Mouse (Mus musculus) CH12.LX (cell line): ENCODE measurements at regions not wholly inside any gene's neighbourhood (a gene's known extent, or its start where the extent isn't known, plus 50 kb on each side); places are given as distances from the start of the nearest gene placed in this dataset.

Source experiments
- DNase-seq: peaks from one replicate; pipeline ENCODE4 v3.0.0-alpha.2; 2013; ENCODE audit errors: extremely low read depth
- H3K27ac ChIP-seq: 2 replicates; pipeline ENCODE4 v1.5.1; 2012; ENCODE audit warnings: low read depth, mild to moderate bottlenecking, control low read depth, moderate library complexity; ENCODE audit not compliant: insufficient read depth
- H3K27me3 ChIP-seq: replicated peaks from 2 replicates; pipeline ENCODE3; 2012; ENCODE audit warnings: inconsistent platforms
- H3K36me3 ChIP-seq, 2 experiments: replicated peaks in 1 of 2; 2 replicates each; pipeline versions ENCODE3 to v1.6.1; 2012; ENCODE audit warnings: inconsistent platforms in 1 of 2, low read length in 1 of 2, mild to moderate bottlenecking in 1 of 2, mixed read lengths in 1 of 2, moderate library complexity in 1 of 2; ENCODE audit not compliant: control insufficient read depth in 1 of 2, insufficient read depth in 1 of 2
- H3K4me1 ChIP-seq, 2 experiments: 2 replicates each; pipeline ENCODE4 v1.6.1; 2012; ENCODE audit warnings: inconsistent platforms in 1 of 2, moderate library complexity in 1 of 2; ENCODE audit not compliant: insufficient read depth in 2 of 2, control insufficient read depth in 1 of 2
- H3K4me2 ChIP-seq: 2 replicates; pipeline ENCODE4 v1.6.1; 2012; ENCODE audit warnings: low read depth, mild to moderate bottlenecking, control low read depth; ENCODE audit not compliant: poor library complexity, insufficient read depth, severe bottlenecking
- H3K4me3 ChIP-seq, 3 experiments: fragments of 150-350 bp in 1 of 3; sonication (generic) in 1 of 3; replicated peaks in 1 of 3; 2 replicates each; pipeline versions ENCODE3 to v1.5.1; 2011 to 2012; ENCODE audit warnings: low read depth in 2 of 3, low read length in 2 of 3, mild to moderate bottlenecking in 2 of 3, moderate library complexity in 2 of 3, control low read depth in 1 of 3, improper control_type of control experiment in 1 of 3, inconsistent platforms in 1 of 3, mixed read lengths in 1 of 3; ENCODE audit not compliant: poor library complexity in 1 of 3
- H3K79me2 ChIP-seq: replicated peaks from 2 replicates; pipeline ENCODE4 v1.6.1; 2012; ENCODE audit warnings: mild to moderate bottlenecking, moderate library complexity; ENCODE audit not compliant: control insufficient read depth, poor library complexity, insufficient read depth, severe bottlenecking; ENCODE audit errors: extremely low read depth
- H3K9ac ChIP-seq: 2 replicates; pipeline ENCODE4 v1.6.1; 2012; ENCODE audit warnings: low read depth, mild to moderate bottlenecking, control low read depth, moderate library complexity; ENCODE audit not compliant: insufficient read depth
- H3K9me3 ChIP-seq: replicated peaks from 2 replicates; pipeline ENCODE3; 2012; ENCODE audit warnings: low read length, inconsistent platforms, mixed read lengths
- BHLHE40 ChIP-seq: IDR thresholded peaks from 2 replicates; pipeline ENCODE4 v1.6.1; 2011; ENCODE audit warnings: mild to moderate bottlenecking, low read depth, low read length, improper control_type of control experiment
- CHD1 ChIP-seq: IDR thresholded peaks from 2 replicates; pipeline ENCODE4 v1.6.1; 2012; ENCODE audit warnings: low read depth, low read length, improper control_type of control experiment, inconsistent platforms
- CTCF ChIP-seq, 2 experiments: IDR thresholded peaks in 1 of 2; conservative IDR thresholded peaks in 1 of 2; 2 replicates each; pipeline ENCODE4 v1.5.1; 2011 to 2012; ENCODE audit warnings: low read depth in 2 of 2, low read length in 2 of 2, improper control_type of control experiment in 1 of 2, inconsistent platforms in 1 of 2, mild to moderate bottlenecking in 1 of 2, moderate library complexity in 1 of 2
- ELF1 ChIP-seq: IDR thresholded peaks from 2 replicates; pipeline ENCODE4 v1.6.1; 2014; ENCODE audit warnings: low read depth, mild to moderate bottlenecking, inconsistent platforms, low read length, improper control_type of control experiment
- HCFC1 ChIP-seq: IDR thresholded peaks from 2 replicates; pipeline ENCODE4 v1.6.1; 2012; ENCODE audit warnings: low read depth, mild to moderate bottlenecking, inconsistent platforms, low read length, improper control_type of control experiment
- IRF4 ChIP-seq: IDR thresholded peaks from 2 replicates; pipeline ENCODE4 v1.6.1; 2014; ENCODE audit warnings: low read depth, mild to moderate bottlenecking, inconsistent platforms, low read length, improper control_type of control experiment
- MAFK ChIP-seq: IDR thresholded peaks from 2 replicates; pipeline ENCODE4 v1.6.1; 2011; ENCODE audit warnings: low read length, improper control_type of control experiment; ENCODE audit not compliant: insufficient replicate concordance
- MAZ ChIP-seq: IDR thresholded peaks from 2 replicates; pipeline ENCODE4 v1.6.1; 2012; ENCODE audit warnings: low read depth, mild to moderate bottlenecking, inconsistent platforms, low read length, improper control_type of control experiment, moderate library complexity
- MEF2A ChIP-seq: IDR thresholded peaks from 2 replicates; pipeline ENCODE4 v1.6.1; 2014; ENCODE audit warnings: low read depth, mild to moderate bottlenecking, inconsistent platforms, low read length, improper control_type of control experiment, borderline replicate concordance
- MXI1 ChIP-seq: IDR thresholded peaks from 2 replicates; pipeline ENCODE4 v1.6.1; 2011; ENCODE audit warnings: mild to moderate bottlenecking, low read depth, low read length, improper control_type of control experiment
- MYC ChIP-seq: IDR thresholded peaks from 2 replicates; pipeline ENCODE4 v1.6.1; 2011; ENCODE audit warnings: low read depth, mild to moderate bottlenecking, improper control_type of control experiment, low read length
- NELFE ChIP-seq: IDR thresholded peaks from 2 replicates; pipeline ENCODE4 v1.6.1; 2011; ENCODE audit warnings: low read depth, low read length, improper control_type of control experiment
- NRF1 ChIP-seq: IDR thresholded peaks from 2 replicates; pipeline ENCODE4 v1.6.1; 2014; ENCODE audit warnings: low read depth, mild to moderate bottlenecking, inconsistent platforms, low read length, improper control_type of control experiment, moderate library complexity
- PAX5 ChIP-seq: IDR thresholded peaks from 2 replicates; pipeline ENCODE4 v1.6.1; 2012; ENCODE audit warnings: low read length, inconsistent platforms, mixed read lengths
- POLR2AphosphoS2 ChIP-seq: IDR thresholded peaks from 2 replicates; pipeline ENCODE4 v1.6.1; 2011; ENCODE audit warnings: low read depth, low read length, improper control_type of control experiment
- RAD21 ChIP-seq: IDR thresholded peaks from 2 replicates; pipeline ENCODE4 v1.6.1; 2011; ENCODE audit warnings: low read depth, mild to moderate bottlenecking, low read length, improper control_type of control experiment, moderate library complexity
- SMC3 ChIP-seq: IDR thresholded peaks from 2 replicates; pipeline ENCODE4 v1.6.1; 2011; ENCODE audit warnings: low read depth, low read length, improper control_type of control experiment
- TBP ChIP-seq: conservative IDR thresholded peaks from 2 replicates; pipeline ENCODE4 v1.6.1; 2011; ENCODE audit warnings: low read depth, low read length, improper control_type of control experiment
- TCF12 ChIP-seq: IDR thresholded peaks from 2 replicates; pipeline ENCODE4 v1.6.1; 2014; ENCODE audit warnings: low read depth, mild to moderate bottlenecking, inconsistent platforms, low read length, improper control_type of control experiment
- USF2 ChIP-seq: conservative IDR thresholded peaks from 2 replicates; pipeline ENCODE4 v1.6.1; 2011; ENCODE audit warnings: low read depth, low read length, improper control_type of control experiment
- ZKSCAN1 ChIP-seq: IDR thresholded peaks from 2 replicates; pipeline ENCODE4 v1.6.1; 2012; ENCODE audit warnings: low read depth, inconsistent platforms, low read length, improper control_type of control experiment, borderline replicate concordance
- ZMIZ1 ChIP-seq: IDR thresholded peaks from 2 replicates; pipeline ENCODE4 v1.6.1; 2012; ENCODE audit warnings: low read depth, mild to moderate bottlenecking, inconsistent platforms, low read length, improper control_type of control experiment
- ZNF384 ChIP-seq: IDR thresholded peaks from 2 replicates; pipeline ENCODE4 v1.6.1; 2012; ENCODE audit warnings: low read depth, low read length, improper control_type of control experiment, inconsistent platforms
- dilution Hi-C: fragments of 300-500 bp; cut with MboI; formaldehyde crosslinking; loops from 2 replicates; pipeline ENCODE4 v1.14.3; 2020; ENCODE audit warnings: low sequenced_read_pairs; ENCODE audit not compliant: extremely low pct_unique_long_range_greater_than_20kb, extremely low pct_ligation_motif_present
- in situ Hi-C: fragments of 300-500 bp; cut with MboI; formaldehyde crosslinking; loops from 3 replicates; pipeline ENCODE4 v1.14.3; 2019; ENCODE audit warnings: low sequenced_read_pairs, low pct_ligation_motif_present, low pct_unique_long_range_greater_than_20kb, mixed read lengths

DNA sequence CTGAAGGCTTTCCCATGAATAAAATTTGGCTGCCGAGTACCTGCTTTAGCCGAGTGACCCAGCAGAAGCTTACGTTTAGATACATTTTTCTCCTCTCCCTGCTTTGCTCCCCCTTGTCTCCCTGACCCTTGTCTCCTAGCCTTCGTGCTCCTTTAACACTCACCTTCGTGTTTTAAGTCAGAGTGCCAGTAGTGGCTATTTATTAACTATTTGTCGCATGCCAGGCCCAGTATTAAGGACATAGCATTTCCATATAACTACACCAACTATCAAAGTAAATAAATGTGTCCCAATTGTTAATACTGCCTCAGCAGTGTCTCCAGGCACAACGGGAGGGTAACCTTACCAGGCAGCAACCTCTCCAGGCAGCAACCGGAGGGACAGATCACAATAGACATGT lies 104.8 kb upstream of the B3gat2 start:
- no peak for TF ChIP-seq MXI1
- no peak for TF ChIP-seq BHLHE40
- no peak for TF ChIP-seq IRF4
- no peak for TF ChIP-seq ELF1
- no peak for TF ChIP-seq MAFK
- no peak for TF ChIP-seq ZKSCAN1
- no peak for TF ChIP-seq MEF2A
- no peak for TF ChIP-seq ZNF384
- TF ChIP-seq NRF1, result no peak
- TF ChIP-seq ZMIZ1, result no peak
- no peak overlapping the region for H3K4me3 ChIP-seq
- no peaks in the 10 kb centered on the region for H3K79me2 ChIP-seq
- no peaks in the 10 kb centered on the region for H3K36me3 ChIP-seq
- dilution Hi-C loops, result no loop called here
- H3K4me2 ChIP-seq, result no peak overlapping the region
- H3K9me3 ChIP-seq, result no peaks in the 10 kb centered on the region
- no peak overlapping the region for H3K9ac ChIP-seq
- DNase-seq, result no peak
- no peak overlapping the region for H3K27ac ChIP-seq
- H3K4me1 ChIP-seq, result peaks cover 0 to 5% of the 10 kb centered on the region in 2 experiments; a peak in 2 of 4 replicates
- in situ Hi-C loops, result no loop called here
- no peaks in the 10 kb centered on the region for H3K27me3 ChIP-seq

GRCm38 (mm10) chr1:23670514-23670913 lies 91.0 kb upstream of the B3gat2 start:
- in situ Hi-C loops, result no loop called here
- no peak overlapping the region for H3K9ac ChIP-seq
- no peak for DNase-seq
- TF ChIP-seq TBP (no peak), TCF12 (no peak), MYC (no peak), CTCF (conservative IDR thresholded peaks at IDR 0.05 in 1 of 2, IDR thresholded peaks at IDR 0.05 in 1 of 2; ENCODE audit: low read depth in 2 of 2, low read length in 2 of 2) (no peak), SMC3 (no peak), ZKSCAN1 (no peak), MAZ (no peak), NELFE (no peak), POLR2AphosphoS2 (no peak), HCFC1 (no peak), IRF4 (no peak), CHD1 (no peak), ZMIZ1 (no peak), MEF2A (no peak), NRF1 (no peak), PAX5 (no peak), USF2 (no peak), RAD21 (no peak)
- H3K27me3 ChIP-seq, result no peaks in the 10 kb centered on the region
- no peaks in the 10 kb centered on the region for H3K36me3 ChIP-seq
- H3K4me3 ChIP-seq, result no peak overlapping the region
- H3K27ac ChIP-seq, result no peak overlapping the region
- no peaks in the 10 kb centered on the region for H3K79me2 ChIP-seq
- no peaks in the 10 kb centered on the region for H3K4me1 ChIP-seq
- H3K9me3 ChIP-seq, result no peaks in the 10 kb centered on the region
- dilution Hi-C loops, result no loop called here
- no peak overlapping the region for H3K4me2 ChIP-seq
